14 mouse cellular contexts compared by ENCODE assay signal in genomic region chr1:39340156-39340555, GRCm38 (mm10).
"Had no signal": no experiment of that assay in that cellular context is flagged by ENCODE, and none has a peak within 500 bp of the region (broad histone marks: within the 10 kb centered on the region; RNA-seq: fewer than 3 reads in every experiment).

No protein-coding gene starts in this region.

- H3K9me3 ChIP-seq: heart, embryonic 10.5 days; heart, embryonic 12.5 days; heart, embryonic 13.5 days; heart, embryonic 15.5 days; hindbrain, embryonic 10.5 days; hindbrain, embryonic 12.5 days; hindbrain, embryonic 13.5 days; hindbrain, embryonic 15.5 days; intestine, embryonic 15.5 days; kidney, embryonic 15.5 days had no signal

- H3K27me3 ChIP-seq: heart, embryonic 15.5 days; hindbrain, embryonic 15.5 days; intestine, embryonic 15.5 days had no signal

- H3K36me3 ChIP-seq: heart, embryonic 10.5 days; heart, embryonic 12.5 days; heart, embryonic 13.5 days; heart, embryonic 15.5 days; hindbrain, embryonic 10.5 days; hindbrain, embryonic 12.5 days; hindbrain, embryonic 13.5 days; hindbrain, embryonic 15.5 days; intestine, embryonic 15.5 days; kidney, embryonic 15.5 days had no signal

- H3K4me3 ChIP-seq: heart, embryonic 10.5 days; heart, embryonic 12.5 days; heart, embryonic 13.5 days; heart, embryonic 15.5 days; hindbrain, embryonic 10.5 days; hindbrain, embryonic 12.5 days; hindbrain, embryonic 13.5 days; hindbrain, embryonic 15.5 days; intestine, embryonic 15.5 days; kidney, embryonic 15.5 days; left cerebral cortex, adult 2 months had no signal

- H3K4me1 ChIP-seq: hindbrain, embryonic 12.5 days; hindbrain, embryonic 13.5 days; hindbrain, embryonic 15.5 days; intestine, embryonic 15.5 days had no signal

- H3K9ac ChIP-seq: heart, embryonic 12.5 days; heart, embryonic 13.5 days; heart, embryonic 15.5 days; hindbrain, embryonic 12.5 days; hindbrain, embryonic 13.5 days; hindbrain, embryonic 14.5 days; hindbrain, embryonic 15.5 days; intestine, embryonic 15.5 days; kidney, embryonic 15.5 days had no signal

- H3K27ac ChIP-seq: heart, embryonic 10.5 days; heart, embryonic 13.5 days; heart, embryonic 15.5 days; hindbrain, embryonic 10.5 days; hindbrain, embryonic 12.5 days; hindbrain, embryonic 13.5 days; hindbrain, embryonic 14.5 days; hindbrain, embryonic 15.5 days; hindbrain, postnatal 0 days; intestine, embryonic 15.5 days; kidney, embryonic 15.5 days; kidney, postnatal 0 days had no signal
